Mouse (Mus musculus) natural killer cell, adult 2 months (primary cell): ENCODE measurements around the gene Dcun1d1.

Experiments
- DNase-seq, 2 experiments: peaks; one replicate each; pipeline ENCODE4 v3.0.0; 2022; ENCODE audit warnings: low spot score in 2 of 2

Dcun1d1 gene

GRCm38 (mm10) chr3:35931359-35931758, 5.9 kb downstream of the Dcun1d1 start:
- no peak for DNase-seq

GRCm38 (mm10) chr3:35929831-35930230, 7.4 kb downstream of the Dcun1d1 start:
- no peak for DNase-seq

DNA sequence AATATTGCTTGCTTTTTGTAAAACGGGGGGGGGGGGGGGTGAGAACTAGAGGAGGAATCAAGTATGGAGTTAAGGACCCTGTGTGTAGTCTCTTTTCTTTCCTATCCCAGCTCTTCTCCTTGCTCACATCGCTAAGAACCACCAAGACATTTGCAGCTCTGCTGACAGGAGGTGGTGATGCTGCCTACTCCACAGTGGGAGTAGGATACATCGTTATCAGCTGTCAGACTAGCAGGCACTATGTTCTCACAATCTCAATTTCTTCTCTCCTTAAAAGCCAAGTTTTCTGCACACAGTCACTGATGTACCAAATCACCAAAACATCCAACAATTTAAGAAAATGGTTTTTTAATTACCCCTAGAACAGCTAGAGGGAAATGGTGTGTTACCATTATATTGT, 7.8 kb downstream of the Dcun1d1 start:
- no peak for DNase-seq

GRCm38 (mm10) chr3:35925852-35926251, 11.4 kb downstream of the Dcun1d1 start:
- no peak for DNase-seq

DNA sequence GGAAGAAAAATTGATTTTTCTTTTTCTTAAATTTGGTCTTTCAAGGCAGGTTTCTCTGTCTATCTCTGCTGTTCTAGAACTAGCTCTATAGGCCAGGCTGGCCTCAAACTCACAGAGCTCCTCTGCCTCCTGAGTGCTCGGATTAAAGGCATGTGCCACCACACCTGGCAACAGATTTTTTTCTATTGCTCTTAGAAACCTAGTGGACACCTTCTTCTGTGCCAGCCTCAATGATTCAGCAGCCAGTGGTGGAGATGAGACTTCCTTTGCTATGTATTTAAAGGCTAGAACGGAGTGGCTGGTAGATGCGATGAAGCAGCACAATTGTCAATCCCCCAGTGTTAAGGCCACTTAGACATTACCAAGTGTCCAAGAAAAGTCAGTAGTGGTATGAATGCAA, 13.2 kb downstream of the Dcun1d1 start:
- no peak for DNase-seq

GRCm38 (mm10) chr3:35923495-35923894, 13.8 kb downstream of the Dcun1d1 start:
- no peak for DNase-seq

DNA sequence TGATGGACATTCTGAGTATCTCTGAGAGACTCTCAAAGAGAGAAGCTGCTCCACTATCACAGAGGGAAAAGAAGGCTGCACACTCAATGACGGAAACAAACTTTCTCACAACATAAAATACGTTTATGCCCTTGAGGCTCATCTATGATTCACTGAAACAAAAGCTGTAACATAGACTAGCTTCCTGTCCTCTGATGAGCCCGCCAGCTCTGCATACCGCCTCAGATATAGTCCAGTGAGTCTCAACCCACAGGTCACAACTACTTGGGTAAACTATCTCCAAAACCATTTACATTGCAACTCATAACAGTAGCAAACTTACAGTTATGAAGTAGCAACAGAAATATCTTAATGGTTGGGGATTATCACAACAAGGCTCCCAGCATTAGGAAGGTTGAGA, 14.7 kb downstream of the Dcun1d1 start:
- DNase-seq: peak in 1 of 2 experiments; percentile 14

DNA sequence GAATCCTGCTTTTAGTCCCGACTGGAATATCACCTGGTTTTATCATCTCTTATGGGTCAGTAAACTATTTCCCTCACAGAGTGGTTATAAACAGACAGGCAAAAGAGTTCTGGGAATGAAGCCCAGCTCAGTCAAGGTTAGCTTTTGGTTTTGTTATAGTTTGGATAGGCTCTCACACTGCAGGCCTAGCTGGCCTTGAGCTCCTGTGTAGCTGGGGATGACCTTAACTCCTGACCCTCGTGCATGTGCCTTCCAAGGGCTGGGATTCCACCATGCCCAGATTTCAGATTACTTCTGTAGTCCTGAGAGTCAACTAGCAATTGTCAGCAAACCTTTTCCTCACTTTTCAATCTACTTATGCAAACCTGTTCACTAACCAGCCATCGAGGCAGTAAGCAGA, 19.0 kb downstream of the Dcun1d1 start:
- no peak for DNase-seq

- no peak for DNase-seq
Observed at GRCm38 (mm10) chr3:35908982-35909680, 28.1 kb downstream of the Dcun1d1 start.

DNA sequence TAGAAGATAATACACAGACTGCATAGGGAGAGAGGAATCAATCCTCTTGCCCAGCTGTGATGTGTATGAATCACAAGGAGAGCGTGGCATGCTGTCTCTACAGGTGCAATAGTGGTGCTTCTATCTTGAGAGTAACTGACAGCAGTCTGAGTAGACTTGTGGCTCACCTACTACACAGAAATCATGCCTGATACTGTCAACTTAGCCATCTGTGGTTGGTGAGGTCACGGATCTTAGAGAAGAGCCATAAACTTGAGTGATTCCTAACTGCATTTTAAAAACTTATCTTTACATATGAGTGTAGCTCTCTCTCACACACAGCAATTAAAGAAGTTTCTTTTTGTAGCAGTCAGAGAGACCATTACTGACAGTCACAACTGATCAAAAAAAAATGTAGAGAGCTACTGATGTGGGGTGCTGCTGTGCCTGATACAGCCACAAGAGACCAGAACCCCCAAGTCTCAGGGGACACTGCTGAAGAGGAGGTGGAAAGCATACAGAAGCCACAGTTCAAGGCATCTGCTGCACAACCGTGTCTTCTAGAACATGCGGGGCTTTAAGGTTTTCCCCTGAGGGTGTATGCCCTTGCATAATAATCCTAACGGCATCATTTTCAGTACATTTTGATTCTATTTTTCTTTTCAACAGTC, 36.6 kb downstream of the Dcun1d1 start:
- peak in 1 of 2 experiments; percentile 35 for DNase-seq

- DNase-seq: no peak
Observed at GRCm38 (mm10) chr3:35899109-35899508, 38.1 kb downstream of the Dcun1d1 start.

- DNase-seq: no peak
Observed at GRCm38 (mm10) chr3:35897900-35898299, 39.3 kb downstream of the Dcun1d1 start.

DNA sequence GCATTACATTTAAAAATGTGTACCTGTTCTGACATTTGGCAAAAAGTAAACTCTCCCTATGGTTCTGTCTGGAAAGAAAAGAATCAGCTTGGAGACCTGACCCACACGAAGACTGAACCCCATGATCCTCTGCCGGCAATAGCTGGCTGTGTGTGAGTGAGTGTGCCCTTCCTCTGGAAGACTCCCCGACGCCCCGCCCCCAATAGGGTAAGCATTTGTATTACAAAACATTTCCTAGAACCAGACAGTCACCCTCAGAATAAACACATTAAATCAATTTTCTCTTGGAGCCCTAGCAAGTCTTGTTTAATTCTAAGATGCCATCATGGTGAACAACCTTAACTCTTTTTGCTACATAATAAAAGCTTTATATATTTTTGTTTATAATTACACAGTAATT, 44.1 kb downstream of the Dcun1d1 start:
- no peak for DNase-seq

DNA sequence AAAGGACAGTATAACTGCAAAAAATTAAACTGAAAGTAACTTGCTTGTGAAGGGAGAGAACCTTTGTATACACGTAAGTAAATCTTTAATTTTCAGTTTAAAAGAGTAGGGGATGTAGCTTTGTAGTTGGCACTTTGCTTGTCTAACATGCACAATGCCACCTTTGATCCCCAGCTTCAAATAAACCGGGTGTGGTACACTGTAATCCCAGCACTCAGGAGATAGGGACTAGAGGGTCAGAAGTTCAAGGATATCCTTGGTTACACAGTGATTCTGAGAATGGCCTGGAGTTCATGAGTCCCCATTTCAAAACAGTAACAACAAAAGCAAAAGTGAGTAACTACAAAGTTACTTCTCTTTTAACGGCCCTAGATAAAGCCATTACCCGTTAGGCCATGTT, 46.1 kb downstream of the Dcun1d1 start:
- no peak for DNase-seq

- no peak for DNase-seq
Observed at GRCm38 (mm10) chr3:35889531-35889930, 47.7 kb downstream of the Dcun1d1 start.

DNA sequence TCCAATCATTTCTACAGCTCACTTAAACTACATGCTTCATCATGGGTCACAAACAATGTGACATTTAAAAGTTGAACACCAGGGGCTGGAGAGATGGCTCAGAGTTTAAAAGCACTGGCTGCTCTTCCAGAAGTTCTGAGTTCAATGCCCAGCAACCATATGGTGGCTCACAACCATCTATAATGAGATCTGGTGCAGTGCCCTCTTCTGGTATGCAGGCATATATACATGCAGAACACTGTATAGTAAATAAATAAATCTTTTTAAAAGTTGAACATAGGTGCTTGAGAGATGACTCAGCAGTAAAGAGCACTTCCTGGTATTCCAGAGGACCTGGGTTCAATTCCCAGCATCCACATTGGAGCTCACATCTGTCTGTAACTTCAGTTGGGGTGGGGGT, 54.0 kb downstream of the Dcun1d1 start:
- no peak for DNase-seq

DNA sequence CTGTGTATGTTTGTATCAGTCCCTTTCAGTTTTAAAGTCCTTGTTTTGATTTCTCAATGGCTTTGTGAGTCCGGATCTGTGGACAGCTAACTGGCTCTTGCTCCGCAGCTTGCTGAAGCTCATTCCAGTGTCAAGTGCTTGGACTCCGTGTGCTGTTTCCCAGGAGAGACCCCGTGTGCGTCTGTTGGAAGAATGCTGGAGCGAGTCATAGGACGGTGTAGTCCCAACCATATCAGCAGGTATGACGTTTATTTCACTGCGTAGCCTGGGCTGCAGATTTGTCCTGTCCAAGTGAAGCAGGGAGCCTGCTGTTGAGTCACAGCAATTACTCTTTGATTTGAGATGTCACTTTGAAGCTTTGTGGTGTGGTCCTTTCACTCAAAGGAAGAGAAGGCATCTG, 87.9 kb downstream of the Dcun1d1 start:
- DNase-seq: no peak
